Mouse (Mus musculus) forebrain, embryonic 11.5 days (tissue): ENCODE measurements at regions not wholly inside any gene's neighbourhood (a gene's known extent, or its start where the extent isn't known, plus 50 kb on each side); places are given as distances from the start of the nearest gene placed in this dataset.
A peak's percentile ranks its signal among the peaks of the same experiment; 100 is the strongest.

Source experiments
- ATAC-seq: fragments of 200-750 bp; cut with Nextera tagmentation; replicated peaks from 2 replicates; pipeline ENCODE4 v1.8.0; 2017; ENCODE audit warnings: moderate TSS enrichment; ENCODE audit not compliant: low FRiP score
- DNase-seq: peaks from one replicate; pipeline ENCODE4 v3.0.0-alpha.2; 2017; ENCODE audit warnings: low spot score
- H3K27ac ChIP-seq: fragments of 300-500 bp; sonication (generic); 2 replicates; pipeline ENCODE4 v1.5.1; 2014; ENCODE audit warnings: low read depth, low read length
- H3K27me3 ChIP-seq: fragments of 300-500 bp; sonication (generic); 2 replicates; pipeline ENCODE4 v1.6.1; 2014; ENCODE audit warnings: mild to moderate bottlenecking, low read length, mixed read lengths; ENCODE audit not compliant: control insufficient read depth, insufficient read depth
- H3K36me3 ChIP-seq: fragments of 300-500 bp; sonication (generic); 2 replicates; pipeline ENCODE4 v1.6.1; 2014; ENCODE audit warnings: mild to moderate bottlenecking, low read length, moderate library complexity, mixed read lengths; ENCODE audit not compliant: control insufficient read depth, insufficient read depth
- H3K4me1 ChIP-seq: fragments of 300-500 bp; sonication (generic); replicated peaks from 2 replicates; pipeline ENCODE4 v1.6.1; 2014; ENCODE audit warnings: low read length, mixed read lengths; ENCODE audit not compliant: control insufficient read depth, insufficient read depth
- H3K4me2 ChIP-seq: fragments of 300-500 bp; sonication (generic); 2 replicates; pipeline ENCODE4 v1.6.1; 2014; ENCODE audit warnings: low read depth, mild to moderate bottlenecking, low read length, moderate library complexity, mixed read lengths; ENCODE audit not compliant: severe bottlenecking
- H3K4me3 ChIP-seq: fragments of 300-500 bp; sonication (generic); 2 replicates; pipeline ENCODE4 v1.5.1; 2014; ENCODE audit warnings: low read depth, low read length
- H3K9ac ChIP-seq: fragments of 300-500 bp; sonication (generic); 2 replicates; pipeline ENCODE4 v1.6.1; 2014; ENCODE audit warnings: low read length
- H3K9me3 ChIP-seq: fragments of 300-500 bp; sonication (generic); 2 replicates; pipeline ENCODE4 v1.6.1; 2016; ENCODE audit warnings: low read length, mixed read lengths; ENCODE audit not compliant: control insufficient read depth
- WGBS: fragments of 180-500 bp; shearing (Covaris S2); extraction: QIAGEN DNeasy Blood & Tissue Kit; methylation state at CpG from one replicate; pipeline ENCODE4 v1.1.7; 2014; 5-methylcytosine and 5-hydroxymethylcytosine counted together

DNA sequence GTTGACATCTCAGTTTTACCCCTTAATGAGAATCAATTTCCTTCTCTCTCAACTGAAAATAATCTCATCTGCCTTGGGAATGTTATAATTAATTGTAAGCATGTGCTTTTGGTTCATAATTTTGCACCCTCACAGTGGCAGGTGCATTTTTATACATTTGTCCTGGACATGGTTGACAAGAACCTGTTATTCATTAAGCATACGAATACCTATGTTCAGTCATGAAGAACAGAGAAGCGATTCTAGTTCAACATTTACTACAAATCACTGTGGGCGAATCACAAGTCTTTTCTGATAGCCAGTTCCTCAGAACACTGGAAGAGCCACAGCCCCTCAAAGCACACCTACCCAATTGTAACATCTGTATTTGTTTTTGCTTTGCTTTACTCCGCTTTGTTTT is 487.3 kb upstream of the Cblb start:
- Histone ChIP-seq H3K4me2 (no peak overlapping the region), H3K27ac (no peak overlapping the region), H3K4me1 (no peaks in the 10 kb centered on the region), H3K9ac (no peak overlapping the region), H3K9me3 (no peaks in the 10 kb centered on the region), H3K36me3 (no peaks in the 10 kb centered on the region), H3K27me3 (no peaks in the 10 kb centered on the region), H3K4me3 (no peak overlapping the region)
- ATAC-seq (no peak), DNase-seq (no peak)
- WGBS, result 90% methylated on average over 4 of the region's 4 CpGs

DNA sequence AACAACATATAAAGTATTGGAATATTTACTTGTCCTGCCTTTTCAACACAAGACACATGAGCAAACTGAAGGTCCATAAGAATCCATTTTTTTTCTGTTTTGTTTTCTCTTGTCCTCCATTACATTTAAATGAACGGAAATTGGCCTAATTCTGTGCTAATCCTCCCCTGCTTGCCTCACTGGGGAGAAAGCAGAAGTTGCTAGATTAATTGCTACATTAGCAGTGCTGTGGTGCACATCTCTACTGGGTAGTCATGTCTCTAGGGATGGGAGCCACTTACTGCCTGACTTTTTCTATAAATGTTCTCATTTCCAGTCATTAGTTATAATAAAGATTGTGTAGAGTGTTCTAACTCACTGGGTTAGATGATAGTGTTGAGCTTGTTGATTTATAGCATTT is 484.0 kb upstream of the Cblb start:
- H3K9me3 ChIP-seq, result no peaks in the 10 kb centered on the region
- H3K27ac ChIP-seq, result no peak overlapping the region
- WGBS, result 73% methylated on average over 1 of the region's 1 CpGs
- H3K27me3 ChIP-seq, result no peaks in the 10 kb centered on the region
- no peaks in the 10 kb centered on the region for H3K4me1 ChIP-seq
- H3K4me3 ChIP-seq, result no peak overlapping the region
- no peak for DNase-seq
- no peak overlapping the region for H3K4me2 ChIP-seq
- no peaks in the 10 kb centered on the region for H3K36me3 ChIP-seq
- H3K9ac ChIP-seq, result no peak overlapping the region
- ATAC-seq, result no peak

DNA sequence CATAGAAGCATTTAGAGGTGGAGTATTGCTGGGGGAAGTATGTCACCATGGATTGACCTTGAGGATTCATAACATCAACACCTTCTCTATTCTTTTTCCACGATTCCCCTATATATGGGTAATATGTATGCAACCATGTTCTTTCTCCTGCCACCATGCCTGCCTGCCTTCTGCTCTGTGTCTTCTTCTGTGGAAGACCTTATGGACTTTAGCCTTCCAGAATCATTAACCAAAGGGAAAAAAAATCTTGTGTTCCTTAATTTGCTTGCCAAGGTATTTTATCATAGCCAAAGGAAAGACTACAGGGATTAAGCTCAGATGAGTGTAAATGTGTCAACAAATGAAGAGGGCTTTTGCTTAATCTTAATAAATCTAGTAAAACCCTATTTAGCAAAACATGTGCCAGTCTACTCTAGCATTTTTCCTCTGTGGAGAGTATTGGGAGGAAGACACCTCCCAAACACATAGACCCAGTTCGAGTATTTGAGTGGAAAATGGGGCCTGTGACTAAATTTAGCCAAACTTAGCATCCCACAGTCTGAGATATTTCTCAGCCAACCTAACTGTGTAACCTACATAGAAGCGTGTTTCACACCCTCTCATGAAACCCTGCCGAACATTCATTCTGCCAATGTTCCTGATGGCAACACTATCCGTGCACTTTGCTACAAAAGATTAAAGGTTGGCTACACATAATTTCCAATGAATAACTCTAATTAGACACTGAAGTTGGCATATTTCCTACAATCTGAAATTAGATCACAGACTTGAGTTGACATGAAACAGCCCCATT is 468.0 kb upstream of the Cblb start:
- 92% methylated on average over 5 of the region's 5 CpGs for WGBS
- no peak overlapping the region for H3K27ac ChIP-seq
- no peaks in the 10 kb centered on the region for H3K4me1 ChIP-seq
- no peak for ATAC-seq
- H3K9me3 ChIP-seq, result no peaks in the 10 kb centered on the region
- no peak overlapping the region for H3K9ac ChIP-seq
- DNase-seq, result no peak
- no peak overlapping the region for H3K4me3 ChIP-seq
- no peaks in the 10 kb centered on the region for H3K27me3 ChIP-seq
- H3K4me2 ChIP-seq, result no peak overlapping the region
- no peaks in the 10 kb centered on the region for H3K36me3 ChIP-seq

- Histone ChIP-seq H3K27ac (no peak overlapping the region), H3K9me3 (no peaks in the 10 kb centered on the region), H3K36me3 (no peaks in the 10 kb centered on the region), H3K4me2 (no peak overlapping the region), H3K9ac (no peak overlapping the region), H3K4me1 (no peaks in the 10 kb centered on the region), H3K27me3 (no peaks in the 10 kb centered on the region), H3K4me3 (no peak overlapping the region)
- DNase-seq (no peak), ATAC-seq (no peak)
Measured at GRCm38 (mm10) chr16:51564064-51564463, 467.0 kb upstream of the Cblb start.

GRCm38 (mm10) chr16:51577915-51578593 is 453.0 kb upstream of the Cblb start:
- DNase-seq, result no peak
- Histone ChIP-seq H3K4me2 (no peak overlapping the region), H3K4me3 (no peak overlapping the region), H3K9ac (no peak overlapping the region), H3K27ac (no peak overlapping the region), H3K27me3 (no peaks in the 10 kb centered on the region), H3K36me3 (no peaks in the 10 kb centered on the region), H3K9me3 (no peaks in the 10 kb centered on the region), H3K4me1 (no peaks in the 10 kb centered on the region)
- 63% methylated on average over 2 of the region's 2 CpGs for WGBS
- no peak for ATAC-seq

DNA sequence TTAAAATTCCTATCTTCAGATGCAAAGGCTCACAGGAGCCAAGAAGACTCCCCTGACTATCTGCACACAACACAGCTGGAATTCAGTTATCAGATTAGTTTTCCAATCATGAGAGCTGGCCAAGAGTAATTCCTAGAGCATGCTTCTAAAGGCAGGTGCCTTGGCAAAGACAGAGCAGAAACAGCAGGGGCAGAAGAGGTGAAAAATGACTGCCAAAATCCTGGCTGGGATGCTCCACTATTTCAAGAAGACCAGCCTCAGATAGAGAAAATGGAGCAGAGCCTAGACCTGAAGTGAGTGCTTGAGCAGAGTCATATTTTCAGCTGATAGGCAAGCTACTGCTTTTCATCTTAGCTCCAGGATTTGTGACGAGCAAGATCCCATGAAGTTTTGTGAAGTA is 450.5 kb upstream of the Cblb start:
- H3K4me1 ChIP-seq, result no peaks in the 10 kb centered on the region
- H3K36me3 ChIP-seq, result no peaks in the 10 kb centered on the region
- no peak for DNase-seq
- no peak overlapping the region for H3K4me2 ChIP-seq
- no peak overlapping the region for H3K27ac ChIP-seq
- H3K27me3 ChIP-seq, result no peaks in the 10 kb centered on the region
- H3K9me3 ChIP-seq, result no peaks in the 10 kb centered on the region
- H3K9ac ChIP-seq, result no peak overlapping the region
- H3K4me3 ChIP-seq, result no peak overlapping the region
- 71% methylated on average over 1 of the region's 1 CpGs for WGBS
- ATAC-seq, result no peak

GRCm38 (mm10) chr16:51589924-51590397 is 441.1 kb upstream of the Cblb start:
- Histone ChIP-seq H3K27me3 (no peaks in the 10 kb centered on the region), H3K9me3 (no peaks in the 10 kb centered on the region), H3K36me3 (no peaks in the 10 kb centered on the region), H3K4me3 (no peak overlapping the region), H3K4me1 (peaks cover 3% of the 10 kb centered on the region; the same call in 1 of the 2 replicates), H3K9ac (no peak overlapping the region), H3K27ac (no peak overlapping the region), H3K4me2 (no peak overlapping the region)
- ATAC-seq (0 out of 2 replicates have a peak, but pooled peaks have one; percentile 7), DNase-seq (no peak)
- WGBS, result 11% methylated on average over 2 of the region's 2 CpGs

DNA sequence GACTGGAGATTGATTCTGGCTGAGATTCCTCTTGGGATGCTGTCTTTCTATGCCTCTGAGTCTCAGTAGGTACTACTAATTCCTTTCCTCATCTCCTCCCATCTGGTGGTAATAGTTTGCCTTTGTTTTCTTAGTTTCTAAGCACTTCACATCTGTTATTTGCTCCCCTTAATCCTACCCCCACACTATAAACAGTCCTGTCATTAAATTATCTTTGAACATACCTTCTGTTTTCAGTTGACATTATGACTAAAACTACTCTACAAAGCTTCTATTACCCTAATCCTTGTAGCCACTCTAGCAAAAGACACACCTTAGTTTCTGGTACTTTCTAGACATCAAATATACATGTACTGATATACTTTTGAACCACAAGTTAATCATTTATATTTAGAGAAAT is 413.4 kb upstream of the Cblb start:
- Histone ChIP-seq H3K36me3 (no peaks in the 10 kb centered on the region), H3K9ac (no peak overlapping the region), H3K27ac (no peak overlapping the region), H3K4me1 (no peaks in the 10 kb centered on the region), H3K9me3 (no peaks in the 10 kb centered on the region), H3K4me3 (no peak overlapping the region), H3K4me2 (no peak overlapping the region), H3K27me3 (no peaks in the 10 kb centered on the region)
- ATAC-seq (no peak), DNase-seq (no peak)

GRCm38 (mm10) chr16:51646646-51647045 is 384.4 kb upstream of the Cblb start:
- Histone ChIP-seq H3K36me3 (no peaks in the 10 kb centered on the region), H3K27me3 (no peaks in the 10 kb centered on the region), H3K4me3 (no peak overlapping the region), H3K4me2 (no peak overlapping the region), H3K9ac (no peak overlapping the region), H3K4me1 (no peaks in the 10 kb centered on the region), H3K27ac (no peak overlapping the region), H3K9me3 (no peaks in the 10 kb centered on the region)
- no peak for DNase-seq
- 96% methylated on average over 1 of the region's 1 CpGs for WGBS
- ATAC-seq, result no peak
